Mouse (Mus musculus): ENCODE results near the gene Aff3. TPM values are rescaled to one million over a fixed set of nuclear protein-coding genes. Genes with fewer than 3 reads are reported as not detected.
A peak's percentile ranks its signal among the peaks of the same experiment; 100 is the strongest.

Gene Aff3
- total RNA-seq, 2 experiments from 2014 or later: 101 to 106 TPM

DNA sequence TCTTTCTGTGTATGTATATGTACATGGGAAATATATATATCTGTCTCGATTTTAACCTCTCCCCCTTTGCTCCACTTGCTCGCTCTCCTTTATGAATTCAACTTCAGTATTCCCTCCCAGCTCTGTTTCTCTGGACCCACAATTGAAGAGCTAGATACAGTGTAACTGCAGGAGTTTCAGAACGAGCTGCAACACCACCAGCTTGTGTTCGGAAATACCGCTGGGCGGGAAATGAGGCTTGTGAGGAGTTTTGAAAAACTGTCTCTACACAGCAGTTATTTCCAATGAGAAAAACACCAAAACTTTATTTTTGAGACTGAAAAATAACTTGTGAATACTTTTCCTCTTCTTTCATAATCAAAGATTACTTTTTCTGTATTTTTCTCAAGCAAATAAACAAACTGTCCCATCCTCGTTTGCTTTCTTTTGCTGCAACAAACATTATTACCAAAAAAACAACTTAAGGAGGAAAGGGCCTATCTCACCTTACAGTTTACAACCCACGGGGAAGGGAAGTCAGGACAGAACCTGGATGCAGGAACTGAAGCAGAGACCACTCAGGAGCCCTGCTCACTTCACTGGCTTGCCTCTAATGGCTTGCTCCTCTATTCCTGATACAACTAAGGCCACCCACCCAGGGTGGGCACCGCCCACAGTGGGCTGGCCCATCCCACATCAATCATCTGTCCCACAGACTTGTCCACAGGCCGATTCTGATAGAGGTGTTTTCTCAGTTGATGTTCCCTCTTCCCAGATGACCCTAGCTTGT, 533.9 kb downstream of the Aff3 start:
- no peak for DNase-seq (ENCODE audit: extremely low spot score in 1 of 2, low spot score in 2 of 2)
- intact Hi-C loops (cut with DNase I): no loop called here

DNA sequence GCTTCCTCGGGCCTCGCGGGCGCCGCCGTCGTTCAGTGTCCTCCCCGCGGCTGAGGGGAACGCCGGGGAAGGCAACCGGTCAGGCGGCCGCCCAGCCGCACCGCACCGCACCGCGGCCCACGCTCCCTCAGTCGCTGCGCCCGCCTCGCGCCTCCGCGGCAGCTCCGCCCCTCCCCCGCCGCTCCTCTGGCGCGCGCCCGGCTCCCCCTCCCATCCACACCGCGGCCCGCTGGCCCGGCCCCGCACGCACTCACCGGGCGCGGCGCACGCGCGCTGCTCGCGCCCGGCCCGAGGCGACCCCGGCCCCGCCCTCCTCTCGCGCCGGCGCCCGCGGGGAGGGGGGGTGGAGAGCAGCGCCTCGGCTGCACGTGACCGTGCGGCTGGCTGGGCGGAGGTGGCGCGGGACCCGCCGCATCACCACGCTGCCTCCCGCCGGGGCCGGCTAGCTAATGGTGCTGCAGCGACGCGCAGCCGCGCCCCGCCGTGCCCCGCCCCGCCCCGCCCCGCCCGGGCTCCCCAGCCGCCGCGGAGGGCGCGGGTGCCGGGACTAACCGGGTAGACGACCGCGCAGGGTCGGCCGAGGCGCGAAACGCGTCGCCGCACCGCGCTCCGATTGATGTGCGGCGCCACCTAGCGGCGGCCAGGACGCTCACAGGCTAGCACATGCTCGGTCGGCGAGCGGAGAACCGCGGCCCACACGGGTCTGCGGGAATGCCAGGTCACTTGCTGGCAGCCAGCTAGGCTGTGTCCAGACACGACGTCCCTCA, 535.1 kb downstream of the Aff3 start, which contains the start of gene Rev1:
TSS of gene Rev1 (minus strand) at position 301 of the 767 bp plus-strand sequence.
- intact Hi-C loops (cut with DNase I): no loop called here
- peak; percentile 90 to 98 for DNase-seq (ENCODE audit: extremely low spot score in 1 of 2, low spot score in 2 of 2)

GRCm38 (mm10) chr1:38128919-38129436, 535.8 kb downstream of the Aff3 start:
- intact Hi-C loops (cut with DNase I): no loop called here
- peak; percentile 13 to 79 for DNase-seq (ENCODE audit: extremely low spot score in 1 of 2, low spot score in 2 of 2)

Other genes with a start within 250 kb of the Aff3 start
- gene Lonrf2, start 171.8 kb upstream of the Aff3 start, total RNA-seq (2021): 100 to 1,000 TPM; 136 to 141 TPM
- gene Chst10, start 233.2 kb upstream of the Aff3 start, total RNA-seq (2021): 10 to 100 TPM; 55.7 to 63.2 TPM

Data from left cerebral cortex, postnatal 10 days (tissue).